Mouse (Mus musculus) limb, embryonic 12.5 days (tissue): ENCODE measurements around the gene Pgpep1. TPM values are rescaled to one million over a fixed set of nuclear protein-coding genes. Genes with fewer than 3 reads are reported as not detected.

Experiments
- ATAC-seq: fragments of 200-750 bp; cut with Nextera tagmentation; 2 replicates; pipeline ENCODE4 v1.8.0; 2017; ENCODE audit warnings: low read depth, moderate TSS enrichment; ENCODE audit not compliant: insufficient number of reproducible peaks, insufficient read depth, low FRiP score, low TSS enrichment
- H3K27ac ChIP-seq: fragments of 300-500 bp; sonication (generic); 2 replicates; pipeline ENCODE4 v1.5.1; 2016; ENCODE audit warnings: mild to moderate bottlenecking, moderate library complexity
- H3K27me3 ChIP-seq: fragments of 300-500 bp; sonication (generic); 2 replicates; pipeline ENCODE4 v1.6.1; 2016; ENCODE audit warnings: mild to moderate bottlenecking, moderate library complexity
- H3K36me3 ChIP-seq: fragments of 300-500 bp; sonication (generic); 2 replicates; pipeline ENCODE4 v1.6.1; 2016; ENCODE audit warnings: mild to moderate bottlenecking, moderate library complexity
- H3K4me1 ChIP-seq: fragments of 300-500 bp; sonication (generic); replicated peaks from 2 replicates; pipeline ENCODE4 v1.6.1; 2016
- H3K4me2 ChIP-seq: fragments of 300-500 bp; sonication (generic); 2 replicates; pipeline ENCODE4 v1.6.1; 2016; ENCODE audit warnings: mild to moderate bottlenecking, moderate library complexity
- H3K4me3 ChIP-seq: fragments of 300-500 bp; sonication (generic); replicated peaks from 2 replicates; pipeline ENCODE4 v1.5.1; 2016; ENCODE audit warnings: mild to moderate bottlenecking
- H3K9ac ChIP-seq: fragments of 300-500 bp; sonication (generic); replicated peaks from 2 replicates; pipeline ENCODE4 v1.6.1; 2016; ENCODE audit warnings: mild to moderate bottlenecking, moderate library complexity
- H3K9me3 ChIP-seq: fragments of 300-500 bp; sonication (generic); 2 replicates; pipeline ENCODE4 v1.6.1; 2016; ENCODE audit warnings: mild to moderate bottlenecking, moderate library complexity
- WGBS: fragments of 180-500 bp; shearing (Covaris S2); methylation state at CpG from one replicate; pipeline ENCODE4 v1.1.7; 2016; 5-methylcytosine and 5-hydroxymethylcytosine counted together
- polyA plus RNA-seq: library from polyadenylated mRNA; unstranded; fragments of >200 nt; fragmentation: Nextera tagmentation; extraction: Ambion mirVana; gene quantifications from 2 replicates; pipeline ENCODE4 v1.2.1, GENCODE M21; 2016

Pgpep1 gene
- polyA plus RNA-seq, 1 experiment from 2014 or later, result 53.9 TPM

DNA sequence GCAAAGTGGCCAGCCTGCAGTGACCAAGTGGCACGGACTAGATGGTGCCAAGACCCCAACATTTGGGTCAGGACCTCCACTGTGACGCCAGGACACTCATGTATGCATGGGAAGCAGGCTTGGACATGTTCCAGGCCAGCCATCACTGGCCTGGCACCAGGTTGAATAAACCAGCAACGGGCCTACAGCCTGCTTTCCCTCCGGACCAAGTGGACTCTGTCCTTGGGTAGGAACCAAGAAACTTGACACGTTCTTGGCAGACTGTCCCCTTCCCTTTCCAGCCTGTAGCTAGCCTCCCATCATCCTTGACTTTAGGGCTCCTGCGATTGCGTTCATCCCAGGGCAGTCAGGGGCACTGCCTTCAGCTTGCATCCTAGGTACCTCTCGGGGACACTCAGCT, 27.4 kb upstream of the Pgpep1 start:
- H3K9me3 ChIP-seq, result no peaks in the 10 kb centered on the region
- peaks cover 24% of the 10 kb centered on the region for H3K4me1 ChIP-seq
- ATAC-seq, result no peak
- H3K9ac ChIP-seq, result no peak overlapping the region
- H3K4me3 ChIP-seq, result no peak overlapping the region; the same call in 1 of the 2 replicates
- H3K27ac ChIP-seq, result no peak overlapping the region
- H3K4me2 ChIP-seq, result no peak overlapping the region
- H3K27me3 ChIP-seq, result no peaks in the 10 kb centered on the region; the same call in 1 of the 2 replicates
- WGBS, result 85% methylated on average over 8 of the region's 8 CpGs
- no peaks in the 10 kb centered on the region for H3K36me3 ChIP-seq

DNA sequence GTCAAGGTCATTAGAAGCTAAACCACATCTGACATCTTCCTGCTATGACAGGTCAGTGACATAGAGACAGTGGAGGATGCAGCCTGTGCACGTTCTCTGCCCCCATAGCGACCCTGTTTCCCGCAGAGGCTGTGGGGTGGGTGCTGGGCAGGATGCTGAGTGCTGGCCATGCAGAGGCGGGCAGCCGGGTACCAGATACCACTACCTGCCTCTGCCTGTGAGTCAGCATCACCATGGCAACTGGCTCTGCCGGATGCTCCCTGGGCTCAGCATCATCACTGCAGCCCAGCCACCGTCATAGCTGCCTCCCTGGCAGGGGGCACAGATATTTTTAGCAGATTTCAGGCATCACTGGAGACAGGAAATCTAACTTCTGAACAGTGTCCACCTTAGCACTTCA, 24.1 kb upstream of the Pgpep1 start:
- Histone ChIP-seq H3K27ac (no peak overlapping the region), H3K36me3 (peaks cover 10% of the 10 kb centered on the region), H3K4me2 (no peak overlapping the region), H3K9me3 (no peaks in the 10 kb centered on the region), H3K27me3 (no peaks in the 10 kb centered on the region; the same call in 1 of the 2 replicates), H3K9ac (no peak overlapping the region), H3K4me3 (no peak overlapping the region), H3K4me1 (peaks cover 8% of the 10 kb centered on the region)
- WGBS, result 52% methylated on average over 7 of the region's 7 CpGs
- ATAC-seq, result no peak

DNA sequence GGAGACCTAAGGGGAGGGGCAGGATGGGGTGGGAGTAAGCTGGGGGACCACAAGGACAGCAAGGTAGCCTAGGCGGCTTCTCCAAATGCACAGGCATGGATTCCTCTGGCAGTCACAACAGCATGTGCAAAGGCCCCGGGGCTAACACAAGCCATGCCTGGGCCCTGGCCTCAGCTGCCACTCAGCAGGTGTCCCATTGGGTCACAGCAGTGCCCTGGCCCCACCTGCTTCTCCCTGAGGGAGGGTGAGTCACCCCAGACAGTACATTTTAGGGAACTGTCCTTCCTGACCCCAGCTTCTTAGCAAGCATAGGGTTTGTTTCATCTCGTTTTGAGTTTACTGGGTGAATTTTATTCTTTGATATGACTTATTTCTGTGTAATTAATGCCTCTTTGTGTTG, 22.5 kb upstream of the Pgpep1 start:
- no peaks in the 10 kb centered on the region for H3K9me3 ChIP-seq
- peak overlapping the region; percentile 53; the same call in 1 of the 2 replicates for H3K9ac ChIP-seq
- no peak overlapping the region for H3K4me3 ChIP-seq
- H3K36me3 ChIP-seq, result peaks cover 26% of the 10 kb centered on the region
- H3K4me2 ChIP-seq, result peak overlapping the region; percentile 38; the same call in 1 of the 2 replicates
- WGBS, result 72% methylated on average over 3 of the region's 3 CpGs
- ATAC-seq, result no peak
- no peak overlapping the region for H3K27ac ChIP-seq
- H3K27me3 ChIP-seq, result no peaks in the 10 kb centered on the region; the same call in 1 of the 2 replicates
- peaks cover 8% of the 10 kb centered on the region for H3K4me1 ChIP-seq

DNA sequence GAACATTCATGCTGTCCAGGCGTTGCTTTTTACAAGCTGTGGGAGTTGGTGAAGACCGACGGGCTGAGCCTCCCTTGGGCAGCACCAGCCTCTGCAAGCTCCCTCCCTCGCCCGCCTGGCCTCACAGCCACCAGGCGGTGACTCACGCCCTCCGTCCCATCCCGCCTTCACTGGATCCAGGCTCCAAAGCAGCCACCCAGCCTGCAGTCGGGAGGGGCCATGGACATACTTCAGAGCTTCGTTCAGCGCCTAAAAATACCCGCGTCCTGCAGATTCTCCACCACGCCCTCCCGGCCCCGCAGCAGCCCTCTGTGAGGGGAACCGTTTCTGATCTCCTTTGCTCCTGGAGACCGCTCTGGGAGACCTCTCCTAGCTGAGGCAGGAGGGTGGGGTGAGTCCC, 22.0 kb upstream of the Pgpep1 start:
- no peaks in the 10 kb centered on the region; the same call in 1 of the 2 replicates for H3K27me3 ChIP-seq
- ATAC-seq, result peak; percentile 7; the same call in 1 of the 2 replicates
- 7% methylated on average over 19 of the region's 19 CpGs for WGBS

DNA sequence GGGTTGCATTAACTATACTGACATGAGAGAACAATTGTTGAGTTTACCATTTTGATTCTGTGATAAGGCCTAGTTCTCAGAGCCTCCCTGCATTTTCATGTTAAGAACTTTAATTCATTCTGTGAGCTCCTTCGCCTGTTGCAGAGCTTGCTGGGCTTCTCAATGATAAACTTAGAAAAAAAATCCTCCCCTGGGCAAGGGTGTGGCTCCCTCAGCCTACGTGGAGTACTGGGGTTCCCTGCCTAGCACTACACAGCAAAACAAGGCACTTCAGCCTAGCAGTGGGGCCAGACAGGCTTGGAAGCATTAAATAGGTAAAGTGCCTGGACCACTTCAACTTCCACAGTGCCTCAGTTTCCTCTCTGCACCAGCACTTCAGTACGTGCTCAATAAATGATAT, 21.2 kb upstream of the Pgpep1 start:
- Histone ChIP-seq H3K36me3 (peaks cover 33% of the 10 kb centered on the region), H3K27ac (no peak overlapping the region), H3K4me3 (no peak overlapping the region), H3K9ac (no peak overlapping the region), H3K4me1 (peaks cover 8% of the 10 kb centered on the region), H3K4me2 (no peak overlapping the region), H3K9me3 (no peaks in the 10 kb centered on the region), H3K27me3 (no peaks in the 10 kb centered on the region; the same call in 1 of the 2 replicates)
- no peak for ATAC-seq
- WGBS, result 76% methylated on average over 3 of the region's 3 CpGs

More for the DNA sequence above, 22.0 kb upstream of the Pgpep1 start:
- no peak overlapping the region for H3K27ac ChIP-seq
- peak overlapping the region; percentile 38 for H3K4me2 ChIP-seq
- H3K4me1 ChIP-seq, result peaks cover 8% of the 10 kb centered on the region
- no peaks in the 10 kb centered on the region for H3K9me3 ChIP-seq
- peak overlapping the region; percentile 15; the same call in 1 of the 2 replicates for H3K4me3 ChIP-seq
- H3K9ac ChIP-seq, result peak overlapping the region; percentile 53
- peaks cover 30% of the 10 kb centered on the region for H3K36me3 ChIP-seq

DNA sequence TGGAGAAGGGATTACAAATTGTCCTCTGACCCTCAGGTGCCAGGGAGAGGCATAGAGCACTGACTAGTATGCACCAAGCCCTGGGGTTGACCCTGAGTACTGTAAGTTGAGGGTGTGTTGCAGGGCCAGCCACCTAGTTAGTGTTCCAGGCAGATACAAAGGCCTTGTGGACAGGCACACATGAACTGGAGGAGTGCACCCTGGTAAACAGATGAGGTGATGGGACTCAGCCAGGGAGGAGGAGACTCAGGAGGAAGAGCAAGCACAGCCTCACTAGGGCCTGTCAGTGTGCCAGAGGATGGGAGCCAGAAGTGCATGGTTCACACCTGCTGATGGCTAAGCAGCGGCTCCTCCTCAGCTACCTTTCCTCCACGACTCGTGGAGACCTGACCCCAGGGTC, 19.9 kb upstream of the Pgpep1 start:
- Histone ChIP-seq H3K4me1 (peaks cover 8% of the 10 kb centered on the region), H3K9ac (no peak overlapping the region; the same call in 1 of the 2 replicates), H3K27me3 (no peaks in the 10 kb centered on the region; the same call in 1 of the 2 replicates), H3K36me3 (peaks cover 36% of the 10 kb centered on the region), H3K9me3 (no peaks in the 10 kb centered on the region), H3K4me2 (no peak overlapping the region), H3K27ac (no peak overlapping the region), H3K4me3 (no peak overlapping the region)
- 62% methylated on average over 3 of the region's 3 CpGs for WGBS
- no peak for ATAC-seq

DNA sequence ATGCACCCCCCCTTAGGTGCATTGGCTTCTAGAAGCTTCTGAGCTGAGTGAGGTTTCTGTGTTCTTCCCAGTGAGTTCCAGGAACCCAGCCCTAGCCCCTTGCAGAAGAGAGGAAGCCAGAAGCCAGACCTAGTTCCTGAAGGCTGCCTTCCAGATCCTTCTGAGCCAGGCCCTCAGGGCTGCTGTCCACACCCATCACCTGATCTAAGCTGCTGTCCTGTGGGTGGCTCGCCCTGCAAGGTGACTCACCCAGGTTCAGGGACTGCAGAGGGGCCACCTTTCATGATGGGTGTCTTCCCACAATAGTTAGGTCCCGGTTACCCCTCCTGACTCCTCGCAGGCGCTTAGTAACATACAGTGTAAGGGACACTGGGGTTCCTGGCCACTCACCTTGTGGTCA, 19.2 kb upstream of the Pgpep1 start:
- Histone ChIP-seq H3K4me2 (no peak overlapping the region), H3K27ac (no peak overlapping the region), H3K4me3 (no peak overlapping the region), H3K9ac (no peak overlapping the region), H3K9me3 (no peaks in the 10 kb centered on the region), H3K4me1 (peaks cover 12% of the 10 kb centered on the region), H3K36me3 (peaks cover 36% of the 10 kb centered on the region), H3K27me3 (no peaks in the 10 kb centered on the region; the same call in 1 of the 2 replicates)
- WGBS, result 94% methylated on average over 4 of the region's 4 CpGs
- no peak for ATAC-seq

DNA sequence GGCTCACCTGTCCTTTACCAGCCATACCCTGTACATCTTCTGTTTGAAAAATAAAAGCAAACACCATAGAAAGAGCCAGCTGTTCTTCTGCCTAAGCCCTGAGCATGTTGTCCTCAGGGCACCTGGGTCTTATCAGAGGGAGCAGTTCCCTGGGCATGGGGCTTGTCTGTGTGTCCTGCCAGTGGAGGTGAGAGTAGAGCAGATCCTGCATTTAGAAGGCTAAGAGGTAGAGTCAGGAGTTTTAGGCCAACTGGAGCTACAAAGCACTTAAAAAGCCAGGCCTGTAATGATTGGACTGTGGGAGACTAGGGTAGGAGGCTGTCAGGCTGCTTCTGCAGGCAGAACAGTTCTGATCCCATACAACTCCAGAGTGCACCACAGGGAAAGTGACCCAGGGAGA, 18.5 kb upstream of the Pgpep1 start:
- Histone ChIP-seq H3K36me3 (peaks cover 36% of the 10 kb centered on the region), H3K27me3 (no peaks in the 10 kb centered on the region), H3K27ac (no peak overlapping the region), H3K4me1 (peaks cover 19% of the 10 kb centered on the region), H3K9ac (no peak overlapping the region), H3K4me2 (no peak overlapping the region), H3K4me3 (no peak overlapping the region), H3K9me3 (no peaks in the 10 kb centered on the region)
- no peak for ATAC-seq

DNA sequence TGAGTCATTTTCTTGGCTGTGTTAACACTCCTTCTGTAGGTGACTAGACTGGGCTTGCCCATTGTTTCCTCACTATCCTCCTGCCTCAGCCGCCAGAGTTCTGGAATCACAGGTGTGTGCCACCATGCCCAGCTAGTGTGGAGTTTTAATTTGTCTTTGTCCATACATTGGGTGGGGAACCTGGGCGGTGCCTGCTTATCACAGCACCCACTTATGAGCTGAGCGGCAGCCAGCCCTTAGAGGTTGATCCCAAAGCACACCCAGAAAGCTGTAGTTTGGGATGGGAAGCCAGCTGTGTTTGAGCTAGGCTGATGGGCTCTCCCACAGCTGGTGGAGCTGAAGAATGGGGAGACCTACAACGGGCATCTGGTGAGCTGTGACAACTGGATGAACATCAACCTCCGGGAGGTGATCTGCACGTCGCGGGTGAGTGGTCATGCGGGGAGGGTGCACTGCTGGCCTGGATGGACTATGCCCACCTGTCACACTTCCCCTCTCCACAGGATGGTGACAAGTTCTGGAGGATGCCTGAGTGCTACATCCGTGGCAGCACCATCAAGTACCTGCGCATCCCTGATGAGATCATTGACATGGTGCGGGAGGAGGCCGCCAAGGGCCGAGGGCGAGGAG, 17.4 kb upstream of the Pgpep1 start:
- H3K9me3 ChIP-seq, result no peaks in the 10 kb centered on the region
- H3K9ac ChIP-seq, result no peak overlapping the region
- 92% methylated on average over 15 of the region's 15 CpGs for WGBS
- peaks cover 36% of the 10 kb centered on the region for H3K36me3 ChIP-seq
- H3K27ac ChIP-seq, result no peak overlapping the region
- H3K4me2 ChIP-seq, result no peak overlapping the region
- peaks cover 20% of the 10 kb centered on the region for H3K4me1 ChIP-seq
- no peak for ATAC-seq
- H3K27me3 ChIP-seq, result no peaks in the 10 kb centered on the region
- no peak overlapping the region for H3K4me3 ChIP-seq

DNA sequence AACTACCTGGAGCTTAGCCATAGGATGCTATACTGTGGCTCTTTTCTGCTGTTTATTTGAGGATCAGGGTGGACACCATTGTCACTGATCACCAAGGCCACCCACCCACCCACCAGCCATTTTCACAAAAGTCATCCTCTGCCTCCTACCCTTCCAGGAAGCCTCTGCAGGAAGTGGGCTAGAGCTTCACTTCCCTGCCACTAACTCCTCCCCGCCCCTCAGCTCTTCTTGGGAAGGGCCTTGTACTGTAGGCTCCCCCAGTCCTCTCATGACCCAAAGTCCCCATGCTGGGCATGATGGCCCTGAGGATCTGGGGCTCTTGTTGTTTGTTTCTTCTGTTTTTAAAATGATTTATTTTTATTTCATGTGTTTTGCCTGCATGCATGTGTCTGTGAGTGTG, 15.1 kb upstream of the Pgpep1 start:
- Histone ChIP-seq H3K4me2 (no peak overlapping the region), H3K9me3 (no peaks in the 10 kb centered on the region), H3K36me3 (peaks cover 36% of the 10 kb centered on the region), H3K9ac (no peak overlapping the region), H3K4me3 (no peak overlapping the region), H3K27ac (no peak overlapping the region), H3K27me3 (no peaks in the 10 kb centered on the region), H3K4me1 (peaks cover 14% of the 10 kb centered on the region)
- ATAC-seq, result no peak
- 90% methylated on average over 1 of the region's 1 CpGs for WGBS

DNA sequence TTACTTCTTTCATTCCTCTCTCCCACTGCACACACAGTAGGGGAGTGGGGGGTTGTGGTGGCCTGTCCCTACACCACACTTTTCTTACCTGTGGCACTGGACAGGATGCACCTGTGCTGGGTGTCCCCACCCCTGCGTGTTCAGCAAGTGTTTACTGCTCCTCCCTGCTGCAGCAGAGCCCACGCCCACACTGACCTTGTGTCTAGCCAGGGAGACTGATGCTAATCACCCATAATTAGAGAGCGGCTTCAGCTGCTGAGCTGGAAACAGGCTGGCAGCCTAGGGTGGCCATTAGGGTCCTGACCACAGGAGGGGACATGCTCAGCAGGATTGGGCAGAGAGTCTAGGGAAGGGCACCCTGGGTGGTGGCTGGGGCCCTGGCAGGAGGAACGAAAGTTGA, 14.5 kb upstream of the Pgpep1 start:
- no peaks in the 10 kb centered on the region for H3K9me3 ChIP-seq
- H3K27me3 ChIP-seq, result no peaks in the 10 kb centered on the region
- peaks cover 14% of the 10 kb centered on the region for H3K4me1 ChIP-seq
- H3K4me3 ChIP-seq, result no peak overlapping the region; the same call in 1 of the 2 replicates
- peaks cover 30% of the 10 kb centered on the region for H3K36me3 ChIP-seq
- no peak overlapping the region for H3K27ac ChIP-seq
- WGBS, result 74% methylated on average over 4 of the region's 4 CpGs
- 0 out of 2 replicates have a peak overlapping the region, but pooled peaks have one; percentile 28 for H3K9ac ChIP-seq
- 0 out of 2 replicates have a peak overlapping the region, but pooled peaks have one; percentile 77 for H3K4me2 ChIP-seq
- ATAC-seq, result no peak

DNA sequence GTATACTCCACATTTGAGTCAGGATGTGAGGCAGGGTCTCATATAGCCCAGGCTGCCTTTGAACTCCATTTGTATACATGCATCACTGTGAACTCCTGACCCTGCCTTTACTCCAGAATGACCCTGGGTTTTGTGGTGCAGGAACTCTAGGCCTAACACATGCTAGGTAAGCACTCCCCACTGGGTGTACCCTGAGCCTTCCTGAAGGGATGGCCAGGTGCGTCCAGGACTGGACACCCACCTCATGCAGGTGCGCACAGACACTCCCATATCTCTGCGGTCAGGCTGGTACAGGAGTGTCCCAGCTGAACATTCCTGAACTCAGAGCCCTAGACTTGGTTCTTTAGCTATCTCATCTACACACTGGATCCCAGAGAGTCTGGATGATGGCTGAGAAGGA, 13.9 kb upstream of the Pgpep1 start:
- Histone ChIP-seq H3K27me3 (no peaks in the 10 kb centered on the region), H3K4me2 (peak overlapping the region; percentile 77), H3K4me1 (peaks cover 14% of the 10 kb centered on the region), H3K27ac (peak overlapping the region; percentile 90), H3K4me3 (peak overlapping the region; percentile 64), H3K9ac (peak overlapping the region; percentile 65), H3K36me3 (peaks cover 24% of the 10 kb centered on the region), H3K9me3 (no peaks in the 10 kb centered on the region)
- 86% methylated on average over 3 of the region's 3 CpGs for WGBS
- no peak for ATAC-seq
